Mouse (Mus musculus) embryonic fibroblast, embryonic 13.5 days (primary cell): ENCODE measurements around the gene Abi1.

Experiments used
- CTCF ChIP-seq: IDR thresholded peaks from 2 replicates; pipeline ENCODE4 v1.5.1; 2011; ENCODE audit warnings: mild to moderate bottlenecking, control low read depth, low read length, moderate library complexity, borderline replicate concordance; ENCODE audit not compliant: insufficient read depth
- POLR2A ChIP-seq: IDR thresholded peaks from 2 replicates; pipeline ENCODE4 v1.6.1; 2011; ENCODE audit warnings: low read depth, mild to moderate bottlenecking, control low read depth, low read length, moderate library complexity

- TF ChIP-seq POLR2A (no peak), CTCF (no peak)
These were observed 62.6 kb downstream of the Abi1 start for GRCm38 (mm10) chr2:22977387-22977973.
